Mouse (Mus musculus): ENCODE results near the gene Morn1. TPM values are rescaled to one million over a fixed set of nuclear protein-coding genes. Genes with fewer than 3 reads are reported as not detected.
"Not testable (repeated sequence)": the region's sequence is repeated elsewhere in the genome, so short reads cannot be mapped to it uniquely, and the experiment has no call there.

Morn1 gene
- polyA plus RNA-seq, 1 experiment from 2014 or later, result 3.6 TPM

DNA sequence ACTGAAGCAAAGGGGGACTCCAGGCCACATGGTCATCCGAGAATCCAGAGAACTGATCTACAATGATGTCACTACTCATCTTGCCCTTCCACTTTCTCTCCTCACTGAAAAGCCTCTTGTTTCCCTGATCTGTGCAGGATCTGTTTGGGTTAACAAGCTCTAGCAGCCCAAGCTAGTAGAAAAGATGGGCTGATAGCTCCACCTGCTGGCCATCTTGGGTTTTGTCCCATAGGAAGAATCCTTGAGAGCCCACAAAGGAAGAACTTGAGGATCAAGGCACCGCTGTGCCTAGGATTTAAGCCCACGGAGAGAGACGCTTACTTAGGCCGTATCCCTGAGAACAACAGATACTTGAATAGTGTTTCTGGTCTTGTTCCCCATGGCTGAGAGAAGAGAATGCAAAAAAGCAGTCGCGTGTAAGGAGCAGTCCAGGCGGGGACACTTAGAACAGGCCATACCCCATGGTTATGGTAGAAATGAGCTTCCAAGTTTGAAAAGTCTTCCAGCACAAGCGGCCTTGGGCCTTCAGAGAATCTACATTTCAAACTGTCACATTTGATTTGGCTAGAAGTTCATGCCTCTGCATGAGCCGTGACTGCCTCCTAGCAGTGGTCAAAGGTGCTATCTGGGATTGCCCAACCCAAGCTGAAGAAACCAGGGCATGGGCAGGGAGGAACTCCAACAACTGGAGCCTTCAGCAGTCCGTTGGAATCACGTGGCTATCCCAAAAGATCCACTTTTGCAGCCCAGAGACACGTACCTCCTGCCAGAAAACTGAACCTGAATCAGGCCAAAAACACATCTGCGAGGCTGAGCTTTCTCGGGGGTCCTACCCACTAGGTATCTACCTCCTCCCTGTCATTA, 20.2 kb upstream of the Morn1 start:
- ChIA-PET POLR2A (interaction anchor here (0.8 to 1.2 kb wide), 4 partner anchors 80 to 186 kb away, joined by 3 read pairs; partner anchors contain the start of gene Hes5), CTCF (interaction anchor here (0.8 to 2.5 kb wide), 11 partner anchors 9 to 190 kb away, joined by 3 to 10 read pairs (median 3); partner anchors contain the start of genes Fam213b and Plch2)
- ATAC-seq (peak; percentile 72), DNase-seq (ENCODE audit: low read depth, low spot score) (peak; percentile 68)
- in situ Hi-C loops (cut with MboI; ENCODE audit: low pct_unique_long_range_greater_than_20kb), result loop anchor here (5.0 kb wide), 2 partner anchors 99 to 184 kb away; no protein-coding TSS in a partner anchor
- H3K27me3 ChIP-seq, result no peaks in the 10 kb centered on the region
- TF ChIP-seq CTCF (IDR thresholded peaks at IDR 0.05), result no peak

GRCm38 (mm10) chr4:155066834-155067522, 19.4 kb upstream of the Morn1 start, which contains the start of gene Pex10:
Gene Pex10 (plus strand): TSS chr4:155067016.
- ATAC-seq, result peak; percentile 71
- in situ Hi-C loops (cut with MboI; ENCODE audit: low pct_unique_long_range_greater_than_20kb), result loop anchor here (5.0 kb wide), 2 partner anchors 100 to 185 kb away; no protein-coding TSS in a partner anchor

GRCm38 (mm10) chr4:155068357-155068972, 17.9 kb upstream of the Morn1 start:
- DNase-seq (ENCODE audit: low read depth, low spot score), result no peak
- ChIA-PET POLR2A (no interaction called here), CTCF (no interaction called here)
- no peaks in the 10 kb centered on the region for H3K27me3 ChIP-seq
- in situ Hi-C loops (cut with MboI; ENCODE audit: low pct_unique_long_range_greater_than_20kb), result loop anchor here (5.0 kb wide), 2 partner anchors 101 to 186 kb away; no protein-coding TSS in a partner anchor
- no peak for TF ChIP-seq CTCF (IDR thresholded peaks at IDR 0.05)
- no peak for ATAC-seq

More at GRCm38 (mm10) chr4:155066834-155067522, 19.4 kb upstream of the Morn1 start, which contains the start of gene Pex10:
- POLR2A ChIA-PET, result interaction anchor here (0.8 to 1.2 kb wide), 2 partner anchors 86 to 106 kb away, joined by 3 read pairs; partner anchors contain the start of gene Hes5
- CTCF ChIA-PET, result interaction anchor here (1.1 to 2.5 kb wide), 6 partner anchors 72 to 191 kb away, joined by 3 to 10 read pairs (median 4); partner anchors contain the start of gene Fam213b
- no peak for TF ChIP-seq CTCF (IDR thresholded peaks at IDR 0.05)
- no peaks in the 10 kb centered on the region for H3K27me3 ChIP-seq
- DNase-seq (ENCODE audit: low read depth, low spot score), result peak; percentile 69

- no peak for ATAC-seq
- in situ Hi-C loops (cut with MboI; ENCODE audit: low pct_unique_long_range_greater_than_20kb), result loop anchor here (5.0 kb wide), 2 partner anchors 102 to 187 kb away; no protein-coding TSS in a partner anchor
- no peaks in the 10 kb centered on the region for H3K27me3 ChIP-seq
- DNase-seq (ENCODE audit: low read depth, low spot score), result no peak
- CTCF ChIA-PET, result no interaction called here
- no peak for TF ChIP-seq CTCF (IDR thresholded peaks at IDR 0.05)
- POLR2A ChIA-PET, result no interaction called here
These were observed 17.2 kb upstream of the Morn1 start for GRCm38 (mm10) chr4:155069191-155069590.

- no peak for TF ChIP-seq CTCF (IDR thresholded peaks at IDR 0.05)
- DNase-seq (ENCODE audit: low read depth, low spot score), result no peak
- in situ Hi-C loops (cut with MboI; ENCODE audit: low pct_unique_long_range_greater_than_20kb), result no loop called here
- POLR2A ChIA-PET, result no interaction called here
- CTCF ChIA-PET, result no interaction called here
- ATAC-seq, result no peak
- H3K27me3 ChIP-seq, result no peaks in the 10 kb centered on the region
These were observed 16.2 kb upstream of the Morn1 start for GRCm38 (mm10) chr4:155070199-155070598.

- in situ Hi-C loops (cut with MboI; ENCODE audit: low pct_unique_long_range_greater_than_20kb), result no loop called here
- ATAC-seq, result no peak
- H3K27me3 ChIP-seq, result no peaks in the 10 kb centered on the region
- ChIA-PET POLR2A (no interaction called here), CTCF (no interaction called here)
- DNase-seq (ENCODE audit: low read depth, low spot score), result no peak
- no peak for TF ChIP-seq CTCF (IDR thresholded peaks at IDR 0.05)
These were observed 15.5 kb upstream of the Morn1 start for GRCm38 (mm10) chr4:155070921-155071320.

- CTCF ChIA-PET, result no interaction called here
- in situ Hi-C loops (cut with MboI; ENCODE audit: low pct_unique_long_range_greater_than_20kb), result no loop called here
These were observed 12.0 kb upstream of the Morn1 start for GRCm38 (mm10) chr4:155074418-155074817.

GRCm38 (mm10) chr4:155075137-155075536, 11.2 kb upstream of the Morn1 start:
- TF ChIP-seq CTCF (IDR thresholded peaks at IDR 0.05), result no peak
- ChIA-PET POLR2A (no interaction called here), CTCF (no interaction called here)
- DNase-seq (ENCODE audit: low read depth, low spot score), result no peak
- no peaks in the 10 kb centered on the region for H3K27me3 ChIP-seq
- no peak for ATAC-seq
- in situ Hi-C loops (cut with MboI; ENCODE audit: low pct_unique_long_range_greater_than_20kb), result no loop called here

More at GRCm38 (mm10) chr4:155074418-155074817, 12.0 kb upstream of the Morn1 start:
- no peak for TF ChIP-seq CTCF (IDR thresholded peaks at IDR 0.05)
- DNase-seq (ENCODE audit: low read depth, low spot score) (no peak), ATAC-seq (no peak)
- POLR2A ChIA-PET, result no interaction called here
- H3K27me3 ChIP-seq, result no peaks in the 10 kb centered on the region

- no peak for ATAC-seq
- in situ Hi-C loops (cut with MboI; ENCODE audit: low pct_unique_long_range_greater_than_20kb), result no loop called here
- CTCF ChIA-PET, result no interaction called here
- DNase-seq (ENCODE audit: low read depth, low spot score), result no peak
- TF ChIP-seq CTCF (IDR thresholded peaks at IDR 0.05), result no peak
- no peaks in the 10 kb centered on the region for H3K27me3 ChIP-seq
- POLR2A ChIA-PET, result no interaction called here
These were observed 10.6 kb upstream of the Morn1 start for GRCm38 (mm10) chr4:155075813-155076212.

DNA sequence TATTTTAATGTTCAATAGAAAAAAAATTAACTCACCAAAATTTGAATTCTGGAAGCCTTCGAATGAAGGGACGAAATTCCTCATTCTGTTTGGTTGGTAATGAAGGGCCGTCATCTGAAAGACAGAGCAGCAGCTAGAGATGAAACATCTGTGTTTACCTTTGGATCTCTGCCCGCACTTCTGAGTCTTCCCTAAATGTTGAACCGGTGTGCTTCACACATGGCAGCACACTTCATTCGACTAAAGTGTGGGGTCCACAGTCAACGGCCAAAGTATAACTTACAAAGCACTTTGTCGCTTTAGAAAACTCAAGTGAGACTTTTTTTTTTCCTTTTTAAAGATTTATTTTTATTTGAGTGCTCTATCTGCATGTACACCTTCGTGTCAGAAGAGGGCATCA, 9.7 kb upstream of the Morn1 start:
- POLR2A ChIA-PET, result no interaction called here
- CTCF ChIA-PET, result no interaction called here
- H3K27me3 ChIP-seq, result no peaks in the 10 kb centered on the region
- ATAC-seq, result no peak
- no peak for DNase-seq (ENCODE audit: low read depth, low spot score)
- no peak for TF ChIP-seq CTCF (IDR thresholded peaks at IDR 0.05)
- in situ Hi-C loops (cut with MboI; ENCODE audit: low pct_unique_long_range_greater_than_20kb), result no loop called here

DNA sequence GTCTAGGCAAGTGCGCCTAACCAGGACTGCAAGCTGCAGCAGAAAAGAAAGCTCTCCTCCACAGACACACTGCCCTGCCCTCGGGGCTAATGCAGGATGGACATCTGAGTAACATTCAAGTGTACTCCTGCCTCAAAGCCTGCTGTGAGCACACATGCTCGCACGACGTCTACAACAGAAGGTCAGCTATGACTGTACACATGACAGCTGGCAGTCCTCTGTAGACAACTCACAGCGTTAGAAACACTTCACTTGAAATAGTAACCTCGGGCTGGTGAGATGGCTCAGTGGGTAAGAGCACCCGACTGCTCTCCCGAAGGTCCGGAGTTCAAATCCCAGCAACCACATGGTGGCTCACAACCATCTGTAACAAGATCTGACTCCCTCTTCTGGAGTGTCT, 7.6 kb upstream of the Morn1 start:
- DNase-seq (ENCODE audit: low read depth, low spot score); H3K27me3 ChIP-seq; in situ Hi-C loops (cut with MboI; ENCODE audit: low pct_unique_long_range_greater_than_20kb); ATAC-seq; CTCF ChIA-PET: not testable (repeated sequence)
- POLR2A ChIA-PET, result interaction anchor here (0.6 kb wide), 1 partner anchor 18 kb away, joined by 4 read pairs; no protein-coding TSS in a partner anchor

Data from Patski (cell line).